Mouse (Mus musculus): ENCODE data around the gene Prss43. TPM values are rescaled to one million over a fixed set of nuclear protein-coding genes. Genes with fewer than 3 reads are reported as not detected.
A peak's percentile ranks its signal among the peaks of the same experiment; 100 is the strongest.
"Not testable (repeated sequence)": the region's sequence is repeated elsewhere in the genome, so short reads cannot be mapped to it uniquely, and the experiment has no call there.

Prss43 gene
- polyA plus RNA-seq, 1 experiment from 2014 or later, result not detected

DNA sequence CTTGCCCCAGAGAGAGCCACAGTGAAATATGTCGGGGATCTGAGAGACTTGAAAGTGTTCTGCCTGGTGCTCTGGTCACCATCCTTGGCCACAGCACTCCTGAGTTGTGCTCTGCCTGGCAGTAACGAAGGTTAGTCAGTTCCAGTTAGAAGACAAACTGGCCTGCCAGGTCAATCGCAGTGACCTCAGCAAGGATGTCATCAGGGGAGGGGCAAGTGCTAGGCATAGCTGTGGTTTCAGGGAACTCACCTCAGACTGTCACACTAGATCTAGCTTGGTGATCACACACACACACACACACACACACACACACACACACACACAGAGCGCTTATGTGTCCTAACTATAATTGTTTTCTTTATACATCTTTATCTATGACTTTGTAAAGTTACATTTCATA is 23.2 kb upstream of the Prss43 start:
- 76% methylated on average over 4 of the region's 4 CpGs for WGBS
- Histone ChIP-seq H3K4me3 (no peak overlapping the region), H3K36me3 (no peaks in the 10 kb centered on the region), H3K9ac (no peak overlapping the region), H3K9me3 (no peaks in the 10 kb centered on the region), H3K4me1 (no peaks in the 10 kb centered on the region), H3K27ac (no peak overlapping the region), H3K4me2 (replicated peaks) (no peak overlapping the region), H3K27me3 (replicated peaks) (no peaks in the 10 kb centered on the region)
- no peak for ATAC-seq (ENCODE audit: low FRiP score, low read depth)

GRCm38 (mm10) chr9:110810051-110810450 is 16.4 kb upstream of the Prss43 start:
- Histone ChIP-seq H3K27ac (no peak overlapping the region), H3K27me3 (replicated peaks) (no peaks in the 10 kb centered on the region), H3K4me2 (replicated peaks) (no peak overlapping the region), H3K4me1 (no peaks in the 10 kb centered on the region), H3K4me3 (no peak overlapping the region), H3K36me3 (no peaks in the 10 kb centered on the region), H3K9ac (no peak overlapping the region), H3K9me3 (no peaks in the 10 kb centered on the region)
- ATAC-seq (ENCODE audit: low FRiP score, low read depth), result no peak
- WGBS, result 91% methylated on average over 4 of the region's 4 CpGs

GRCm38 (mm10) chr9:110813789-110814188 is 12.7 kb upstream of the Prss43 start, which contains the start of gene Prss44:
Gene Prss44 (plus strand): TSS chr9:110813994.
- Histone ChIP-seq H3K4me3 (no peak within 1 kb of the TSS), H3K4me1 (no peaks in the 10 kb centered on the region), H3K9me3 (no peaks in the 10 kb centered on the region), H3K27ac (no peak within 1 kb of the TSS), H3K27me3 (replicated peaks) (no peaks in the 10 kb centered on the region), H3K9ac (no peak within 1 kb of the TSS), H3K36me3 (no peaks in the 10 kb centered on the region), H3K4me2 (replicated peaks) (no peak within 1 kb of the TSS)
- no peak for ATAC-seq (ENCODE audit: low FRiP score, low read depth)
- WGBS, result 63% methylated on average over 18 of the region's 18 CpGs

DNA sequence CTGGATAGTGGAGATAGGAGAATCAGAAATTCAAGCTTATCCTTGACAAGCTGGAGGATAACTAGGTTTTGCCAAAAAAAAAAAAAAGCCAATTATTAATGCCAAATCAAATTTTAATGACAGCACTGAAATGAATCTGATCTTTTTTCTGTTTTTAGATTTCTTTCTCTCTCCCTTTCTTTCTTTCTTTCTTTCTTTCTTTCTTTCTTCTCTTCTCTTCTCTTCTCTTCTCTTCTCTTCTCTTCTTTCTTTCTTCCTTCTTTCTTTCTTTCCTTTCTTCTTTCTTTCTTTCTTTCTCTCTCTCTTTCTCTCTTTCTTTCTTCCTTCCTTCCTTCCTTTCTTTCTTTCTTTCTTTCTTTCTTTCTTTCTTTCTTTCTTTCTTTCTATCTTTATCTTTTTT is 5.9 kb upstream of the Prss43 start:
- H3K27me3 ChIP-seq (replicated peaks); H3K4me1 ChIP-seq; H3K4me3 ChIP-seq; H3K9me3 ChIP-seq; ATAC-seq (ENCODE audit: low FRiP score, low read depth); H3K27ac ChIP-seq; H3K36me3 ChIP-seq; H3K4me2 ChIP-seq (replicated peaks); H3K9ac ChIP-seq: not testable (repeated sequence)

DNA sequence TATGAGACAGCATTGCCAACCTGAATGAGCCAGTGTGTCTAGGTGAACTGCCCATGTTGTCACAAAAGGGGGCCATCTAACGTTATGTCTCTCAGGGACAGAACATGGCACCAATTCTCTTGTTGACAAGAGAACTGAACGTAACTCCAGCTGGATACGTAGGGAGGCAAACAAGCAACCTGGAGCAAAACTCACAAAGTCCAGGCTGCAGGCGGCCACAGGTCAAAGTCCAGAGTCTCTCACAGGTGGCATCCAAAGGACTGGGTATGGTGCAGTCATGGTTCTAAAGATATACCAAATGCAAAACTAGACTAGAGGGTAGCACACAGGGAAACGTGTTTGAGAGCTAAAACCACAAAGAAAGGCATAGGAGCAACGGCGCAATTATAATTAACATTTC is 5.1 kb upstream of the Prss43 start:
- no peak overlapping the region for H3K4me3 ChIP-seq
- no peak for ATAC-seq (ENCODE audit: low FRiP score, low read depth)
- no peaks in the 10 kb centered on the region for H3K9me3 ChIP-seq
- H3K4me2 ChIP-seq (replicated peaks), result no peak overlapping the region
- WGBS, result 86% methylated on average over 7 of the region's 7 CpGs
- H3K4me1 ChIP-seq, result no peaks in the 10 kb centered on the region
- H3K27ac ChIP-seq, result no peak overlapping the region
- H3K27me3 ChIP-seq (replicated peaks), result no peaks in the 10 kb centered on the region
- no peaks in the 10 kb centered on the region for H3K36me3 ChIP-seq
- no peak overlapping the region for H3K9ac ChIP-seq

DNA sequence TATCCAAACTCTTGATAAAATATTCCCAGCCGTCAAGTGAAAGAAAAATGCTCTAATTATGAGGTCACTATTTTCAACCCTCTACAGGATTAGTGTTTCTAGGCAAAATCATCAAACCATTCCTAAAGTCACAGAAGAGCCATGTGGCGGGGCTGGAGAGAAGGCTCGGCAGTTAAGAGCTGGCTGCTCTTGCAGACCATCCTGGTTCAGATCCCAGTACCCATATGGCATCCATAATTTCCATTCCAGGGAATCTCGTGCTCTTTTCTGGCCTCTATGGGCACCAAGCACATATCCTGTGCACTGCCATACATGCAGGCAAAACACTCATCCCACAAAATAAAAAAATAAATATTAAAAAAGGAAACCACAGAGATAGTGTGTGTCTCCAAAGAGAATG is 1.1 kb upstream of the Prss43 start:
- Histone ChIP-seq H3K27me3 (replicated peaks) (no peaks in the 10 kb centered on the region), H3K9me3 (no peaks in the 10 kb centered on the region), H3K36me3 (no peaks in the 10 kb centered on the region), H3K27ac (no peak overlapping the region), H3K4me2 (replicated peaks) (no peak overlapping the region), H3K9ac (no peak overlapping the region), H3K4me3 (no peak overlapping the region), H3K4me1 (no peaks in the 10 kb centered on the region)
- 90% methylated on average over 4 of the region's 4 CpGs for WGBS
- ATAC-seq (ENCODE audit: low FRiP score, low read depth), result no peak

GRCm38 (mm10) chr9:110825832-110826231 is 658 bp upstream of the Prss43 start:
- Histone ChIP-seq H3K4me3 (no peak overlapping the region), H3K4me1 (no peaks in the 10 kb centered on the region), H3K36me3 (no peaks in the 10 kb centered on the region), H3K9ac (no peak overlapping the region), H3K27ac (no peak overlapping the region), H3K9me3 (no peaks in the 10 kb centered on the region), H3K4me2 (replicated peaks) (no peak overlapping the region), H3K27me3 (replicated peaks) (no peaks in the 10 kb centered on the region)
- WGBS, result 80% methylated on average over 7 of the region's 7 CpGs
- no peak for ATAC-seq (ENCODE audit: low FRiP score, low read depth)

DNA sequence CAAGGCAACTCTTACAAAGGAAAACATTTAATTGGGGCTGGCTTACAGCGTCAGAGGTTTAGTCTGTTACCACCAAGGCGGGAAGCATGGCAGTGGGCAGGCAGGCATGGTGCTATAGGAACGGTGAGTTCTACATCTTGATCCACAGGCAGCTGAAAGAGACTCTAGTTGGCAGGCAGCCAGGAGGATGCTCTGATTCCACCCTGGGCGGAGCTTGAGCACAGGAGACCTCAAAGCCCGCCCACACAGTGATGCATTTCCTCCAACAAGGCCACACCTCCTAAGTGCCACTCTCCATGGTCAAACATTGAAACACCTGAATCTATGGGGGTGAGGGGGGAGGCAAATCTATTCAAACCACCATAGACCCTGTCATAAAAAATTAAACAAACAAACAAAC is 6.5 kb downstream of the Prss43 start:
- Histone ChIP-seq H3K9ac (no peak overlapping the region), H3K4me3 (no peak overlapping the region), H3K27ac (no peak overlapping the region), H3K36me3 (no peaks in the 10 kb centered on the region), H3K27me3 (replicated peaks) (no peaks in the 10 kb centered on the region), H3K9me3 (no peaks in the 10 kb centered on the region), H3K4me1 (no peaks in the 10 kb centered on the region), H3K4me2 (replicated peaks) (no peak overlapping the region)
- WGBS, result 74% methylated on average over 5 of the region's 5 CpGs
- ATAC-seq (ENCODE audit: low FRiP score, low read depth), result no peak

- no peak within 1 kb of the TSS for H3K27ac ChIP-seq
- no peak within 1 kb of the TSS for H3K4me3 ChIP-seq
- no peaks in the 10 kb centered on the region for H3K9me3 ChIP-seq
- H3K4me1 ChIP-seq, result no peaks in the 10 kb centered on the region
- no peaks in the 10 kb centered on the region for H3K36me3 ChIP-seq
- no peaks in the 10 kb centered on the region for H3K27me3 ChIP-seq (replicated peaks)
- 0 out of 2 replicates have a peak within 1 kb of the TSS, but pooled peaks have one; percentile 7 for H3K4me2 ChIP-seq (replicated peaks)
- H3K9ac ChIP-seq, result no peak within 1 kb of the TSS
- no peak for ATAC-seq (ENCODE audit: low FRiP score, low read depth)
- WGBS, result 82% methylated on average over 19 of the region's 19 CpGs
Observed at GRCm38 (mm10) chr9:110834411-110834810, 7.9 kb downstream of the Prss43 start, which contains the start of gene Prss45. Gene Prss45 (plus strand): TSS chr9:110834588.

DNA sequence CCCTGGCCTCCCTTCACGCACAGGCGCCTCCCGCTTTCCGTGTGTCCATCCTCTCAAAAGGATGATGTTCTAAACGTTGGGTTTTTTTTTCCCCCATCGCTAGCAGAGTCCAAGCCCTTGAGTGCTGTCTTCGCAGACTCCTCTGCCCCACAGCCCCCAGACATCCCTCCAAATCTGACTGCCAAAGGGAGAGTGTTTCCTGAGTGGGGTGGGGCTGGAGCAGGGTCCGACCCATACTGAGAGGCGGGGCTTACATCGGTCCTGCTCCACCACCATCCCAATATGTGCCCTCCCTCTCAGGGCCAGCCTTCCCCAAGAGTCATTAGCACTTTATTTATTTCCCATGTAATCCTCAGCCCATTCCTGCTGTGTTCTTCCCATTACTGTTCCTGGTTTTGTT is 8.5 kb downstream of the Prss43 start:
- no peak overlapping the region for H3K27ac ChIP-seq
- WGBS, result 31% methylated on average over 10 of the region's 10 CpGs
- H3K36me3 ChIP-seq, result no peaks in the 10 kb centered on the region
- H3K4me1 ChIP-seq, result no peaks in the 10 kb centered on the region
- no peak overlapping the region for H3K9ac ChIP-seq
- H3K9me3 ChIP-seq, result no peaks in the 10 kb centered on the region
- no peak overlapping the region for H3K4me3 ChIP-seq
- no peak for ATAC-seq (ENCODE audit: low FRiP score, low read depth)
- 0 out of 2 replicates have a peak overlapping the region, but pooled peaks have one; percentile 7 for H3K4me2 ChIP-seq (replicated peaks)
- H3K27me3 ChIP-seq (replicated peaks), result no peaks in the 10 kb centered on the region

DNA sequence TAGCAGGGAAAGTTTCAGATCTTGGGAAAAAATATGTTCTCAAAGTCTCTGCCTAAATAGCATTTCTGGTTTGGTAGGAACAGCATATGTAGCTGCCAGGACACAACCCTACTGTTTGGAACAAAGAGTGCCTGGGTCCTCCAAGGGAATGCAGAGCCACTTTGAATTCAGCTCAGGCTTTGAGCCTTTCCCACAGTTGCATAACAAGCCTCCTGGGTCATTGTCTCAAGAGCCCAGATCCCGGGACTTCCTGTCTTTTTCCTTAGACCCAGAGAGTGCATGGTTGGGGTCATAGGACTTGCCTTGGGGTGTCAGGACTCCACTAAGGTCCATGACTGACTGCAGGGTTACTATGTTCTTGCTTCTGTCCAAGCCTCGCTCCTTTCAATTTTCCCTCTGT is 9.6 kb downstream of the Prss43 start:
- Histone ChIP-seq H3K9ac (no peak overlapping the region), H3K27me3 (replicated peaks) (no peaks in the 10 kb centered on the region), H3K4me1 (peaks cover 5% of the 10 kb centered on the region; the same call in 1 of the 2 replicates), H3K4me3 (no peak overlapping the region), H3K27ac (no peak overlapping the region), H3K4me2 (replicated peaks) (no peak overlapping the region), H3K36me3 (no peaks in the 10 kb centered on the region), H3K9me3 (no peaks in the 10 kb centered on the region)
- no peak for ATAC-seq (ENCODE audit: low FRiP score, low read depth)
- WGBS, result 62% methylated on average over 2 of the region's 2 CpGs

DNA sequence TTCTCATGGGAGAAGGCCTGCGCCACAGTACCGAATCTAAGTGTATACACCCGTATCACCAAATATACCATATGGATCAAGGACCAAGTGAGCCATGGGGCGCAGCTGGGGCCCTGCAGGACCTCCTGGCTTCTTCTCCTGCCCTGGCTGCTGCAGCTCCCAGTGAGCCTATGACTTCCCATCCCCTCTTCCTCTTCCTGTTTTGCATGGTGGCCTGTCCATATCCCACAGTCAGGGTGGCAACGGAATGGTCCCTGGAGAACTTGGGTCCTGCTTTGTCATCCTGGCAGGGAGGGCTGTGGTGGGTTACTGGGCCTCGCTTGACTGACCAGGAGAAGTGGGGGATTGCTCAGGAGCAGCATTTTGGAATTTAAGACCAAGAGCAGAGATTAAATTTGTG is 14.4 kb downstream of the Prss43 start:
- Histone ChIP-seq H3K9me3 (no peaks in the 10 kb centered on the region), H3K4me2 (replicated peaks) (no peak overlapping the region), H3K4me1 (peaks cover 5% of the 10 kb centered on the region; the same call in 1 of the 2 replicates), H3K4me3 (no peak overlapping the region), H3K27me3 (replicated peaks) (no peaks in the 10 kb centered on the region), H3K27ac (no peak overlapping the region), H3K36me3 (no peaks in the 10 kb centered on the region), H3K9ac (no peak overlapping the region)
- 81% methylated on average over 6 of the region's 6 CpGs for WGBS
- ATAC-seq (ENCODE audit: low FRiP score, low read depth), result no peak

- Histone ChIP-seq H3K4me2 (replicated peaks) (no peak overlapping the region), H3K4me1 (peaks cover 5% of the 10 kb centered on the region; the same call in 1 of the 2 replicates), H3K4me3 (no peak overlapping the region), H3K9ac (no peak overlapping the region), H3K27me3 (replicated peaks) (no peaks in the 10 kb centered on the region), H3K9me3 (no peaks in the 10 kb centered on the region), H3K36me3 (no peaks in the 10 kb centered on the region), H3K27ac (no peak overlapping the region)
- 78% methylated on average over 2 of the region's 2 CpGs for WGBS
- no peak for ATAC-seq (ENCODE audit: low FRiP score, low read depth)
Observed at GRCm38 (mm10) chr9:110841438-110841837, 14.9 kb downstream of the Prss43 start.
